Mouse (Mus musculus) liver, postnatal 0 days (tissue): Measurements from ENCODE around the gene Tcf7. TPM values are rescaled to one million over a fixed set of nuclear protein-coding genes. Genes with fewer than 3 reads are reported as not detected.

Experiments
- ATAC-seq: fragments of 200-750 bp; cut with Nextera tagmentation; 2 replicates; pipeline ENCODE4 v1.8.0; 2017; ENCODE audit warnings: mild to moderate bottlenecking, moderate library complexity
- DNase-seq: peaks from one replicate; pipeline ENCODE4 v3.0.0-alpha.2; 2016
- H3K27ac ChIP-seq: fragments of 300-500 bp; sonication (generic); 2 replicates; pipeline ENCODE4 v1.5.1; 2014; ENCODE audit warnings: antibody characterized with exemption, moderate library complexity, mild to moderate bottlenecking, low read depth
- H3K27me3 ChIP-seq: fragments of 300-500 bp; sonication (generic); 2 replicates; pipeline ENCODE4 v1.6.1; 2014; ENCODE audit warnings: low read length, control low read depth, mixed read lengths; ENCODE audit not compliant: insufficient read depth
- H3K36me3 ChIP-seq: fragments of 300-500 bp; sonication (generic); replicated peaks from 2 replicates; pipeline ENCODE4 v1.6.1; 2014; ENCODE audit warnings: mild to moderate bottlenecking, control low read depth, low read length, moderate library complexity, mixed read lengths; ENCODE audit not compliant: insufficient read depth
- H3K4me1 ChIP-seq: fragments of 300-500 bp; sonication (generic); 2 replicates; pipeline ENCODE4 v1.6.1; 2014; ENCODE audit warnings: antibody characterized with exemption, mild to moderate bottlenecking, control low read depth; ENCODE audit not compliant: insufficient read depth
- H3K4me2 ChIP-seq: fragments of 300-500 bp; sonication (generic); 2 replicates; pipeline ENCODE4 v1.6.1; 2014; ENCODE audit warnings: low read depth, mild to moderate bottlenecking, low read length, moderate library complexity, mixed read lengths
- H3K4me3 ChIP-seq: fragments of 300-500 bp; sonication (generic); 2 replicates; pipeline ENCODE4 v1.5.1; 2014; ENCODE audit warnings: low read depth, low read length
- H3K9ac ChIP-seq: fragments of 300-500 bp; sonication (generic); replicated peaks from 2 replicates; pipeline ENCODE4 v1.6.1; 2014; ENCODE audit warnings: mild to moderate bottlenecking, moderate library complexity
- H3K9me3 ChIP-seq: fragments of 300-500 bp; sonication (generic); 2 replicates; pipeline ENCODE4 v1.6.1; 2016; ENCODE audit warnings: mild to moderate bottlenecking, control low read depth, low read length, mixed read lengths
- CTCF ChIP-seq: sonication (generic); IDR thresholded peaks from 2 replicates; pipeline ENCODE4 v1.5.1; 2016; ENCODE audit warnings: antibody characterized with exemption, low read depth
- EP300 ChIP-seq: IDR thresholded peaks from 2 replicates; pipeline ENCODE4 v1.6.1; 2016; ENCODE audit warnings: antibody characterized with exemption, low read depth, mild to moderate bottlenecking
- WGBS: fragments of 180-500 bp; shearing (Covaris S2); extraction: QIAGEN DNeasy Blood & Tissue Kit; methylation state at CpG from one replicate; pipeline ENCODE4 v1.1.7; 2014; ENCODE audit not compliant: insufficient replicate concordance; 5-methylcytosine and 5-hydroxymethylcytosine counted together
- polyA plus RNA-seq: library from polyadenylated mRNA; unstranded; fragments of >200 nt; fragmentation: Nextera tagmentation; extraction: Ambion mirVana; gene quantifications from 2 replicates; pipeline ENCODE4 v1.2.1, GENCODE M21; 2015

Gene Tcf7
- polyA plus RNA-seq, 1 experiment from 2014 or later = 1.4 TPM

GRCm38 (mm10) chr11:52318445-52318844 lies 35.6 kb upstream of the Tcf7 start:
- H3K36me3 ChIP-seq = no peaks in the 10 kb centered on the region
- H3K27ac ChIP-seq = 0 out of 2 replicates have a peak overlapping the region, but pooled peaks have one; percentile 1
- H3K4me3 ChIP-seq = no peak overlapping the region
- H3K4me2 ChIP-seq = peak overlapping the region; percentile 7; the same call in 1 of the 2 replicates
- H3K27me3 ChIP-seq = 0 out of 2 replicates have a peak, but pooled peaks cover 5% of the 10 kb centered on the region
- no peak for TF ChIP-seq CTCF
- TF ChIP-seq EP300 = no peak
- H3K9me3 ChIP-seq = no peaks in the 10 kb centered on the region
- DNase-seq (peak; percentile 40), ATAC-seq (no peak)
- 29% methylated on average over 13 of the region's 13 CpGs for WGBS
- H3K4me1 ChIP-seq = no peaks in the 10 kb centered on the region
- no peak overlapping the region for H3K9ac ChIP-seq

GRCm38 (mm10) chr11:52314102-52314793 lies 31.4 kb upstream of the Tcf7 start:
- DNase-seq = no peak
- Histone ChIP-seq H3K27ac (no peak overlapping the region), H3K4me3 (no peak overlapping the region), H3K36me3 (no peaks in the 10 kb centered on the region), H3K4me2 (no peak overlapping the region), H3K9me3 (no peaks in the 10 kb centered on the region), H3K4me1 (no peaks in the 10 kb centered on the region), H3K9ac (no peak overlapping the region), H3K27me3 (0 out of 2 replicates have a peak, but pooled peaks cover 5% of the 10 kb centered on the region)
- TF ChIP-seq CTCF (peak; percentile 21; the same call in 1 of the 2 replicates), EP300 (no peak)
- WGBS = 10% methylated on average over 26 of the region's 26 CpGs
- ATAC-seq = no peak

GRCm38 (mm10) chr11:52310709-52311108 lies 27.9 kb upstream of the Tcf7 start:
- H3K9ac ChIP-seq = no peak overlapping the region
- 0 out of 2 replicates have a peak, but pooled peaks cover 5% of the 10 kb centered on the region for H3K27me3 ChIP-seq
- no peaks in the 10 kb centered on the region for H3K36me3 ChIP-seq
- DNase-seq (no peak), ATAC-seq (no peak)
- H3K9me3 ChIP-seq = no peaks in the 10 kb centered on the region
- no peak overlapping the region for H3K4me2 ChIP-seq
- H3K27ac ChIP-seq = no peak overlapping the region
- H3K4me1 ChIP-seq = 0 out of 2 replicates have a peak, but pooled peaks cover 2% of the 10 kb centered on the region
- 52% methylated on average over 14 of the region's 14 CpGs for WGBS
- H3K4me3 ChIP-seq = no peak overlapping the region
- TF ChIP-seq CTCF = no peak
- no peak for TF ChIP-seq EP300

GRCm38 (mm10) chr11:52309487-52309886 lies 26.7 kb upstream of the Tcf7 start:
- no peak overlapping the region for H3K4me2 ChIP-seq
- H3K4me3 ChIP-seq = no peak overlapping the region
- DNase-seq (no peak), ATAC-seq (no peak)
- H3K27ac ChIP-seq = no peak overlapping the region
- H3K4me1 ChIP-seq = 0 out of 2 replicates have a peak, but pooled peaks cover 2% of the 10 kb centered on the region
- H3K36me3 ChIP-seq = no peaks in the 10 kb centered on the region
- WGBS = 59% methylated on average over 3 of the region's 3 CpGs
- TF ChIP-seq EP300 = no peak
- TF ChIP-seq CTCF = no peak
- no peaks in the 10 kb centered on the region for H3K27me3 ChIP-seq
- no peak overlapping the region for H3K9ac ChIP-seq
- H3K9me3 ChIP-seq = no peaks in the 10 kb centered on the region

GRCm38 (mm10) chr11:52306431-52306830 lies 23.6 kb upstream of the Tcf7 start:
- H3K4me2 ChIP-seq = no peak overlapping the region
- H3K4me3 ChIP-seq = no peak overlapping the region
- TF ChIP-seq EP300 = no peak
- no peak for TF ChIP-seq CTCF
- no peaks in the 10 kb centered on the region for H3K36me3 ChIP-seq
- no peak overlapping the region for H3K27ac ChIP-seq
- 57% methylated on average over 7 of the region's 7 CpGs for WGBS
- ATAC-seq (no peak), DNase-seq (no peak)
- no peak overlapping the region for H3K9ac ChIP-seq
- 0 out of 2 replicates have a peak, but pooled peaks cover 2% of the 10 kb centered on the region for H3K4me1 ChIP-seq
- no peaks in the 10 kb centered on the region for H3K27me3 ChIP-seq
- no peaks in the 10 kb centered on the region for H3K9me3 ChIP-seq

- ATAC-seq (no peak), DNase-seq (no peak)
- WGBS = 28% methylated on average over 4 of the region's 4 CpGs
- Histone ChIP-seq H3K4me1 (0 out of 2 replicates have a peak, but pooled peaks cover 2% of the 10 kb centered on the region), H3K4me2 (no peak overlapping the region), H3K9ac (no peak overlapping the region), H3K9me3 (no peaks in the 10 kb centered on the region), H3K4me3 (no peak overlapping the region), H3K27me3 (no peaks in the 10 kb centered on the region), H3K27ac (no peak overlapping the region), H3K36me3 (no peaks in the 10 kb centered on the region)
- TF ChIP-seq EP300 (no peak), CTCF (no peak)
Observed at GRCm38 (mm10) chr11:52305266-52305665, 22.5 kb upstream of the Tcf7 start.
